Mouse (Mus musculus) intestine, embryonic 15.5 days (tissue): ENCODE results near the gene Fam213b. TPM values are rescaled to one million over a fixed set of nuclear protein-coding genes. Genes with fewer than 3 reads are reported as not detected.

Experiments
- ATAC-seq: fragments of 200-750 bp; cut with Nextera tagmentation; 2 replicates; pipeline ENCODE4 v1.8.0; 2017; ENCODE audit warnings: moderate TSS enrichment, moderate library complexity
- H3K27ac ChIP-seq: fragments of 300-500 bp; sonication (generic); 2 replicates; pipeline ENCODE4 v1.5.1; 2015; ENCODE audit warnings: mild to moderate bottlenecking, inconsistent platforms
- H3K27me3 ChIP-seq: fragments of 300-500 bp; sonication (generic); replicated peaks from 2 replicates; pipeline ENCODE4 v1.6.1; 2015; ENCODE audit warnings: inconsistent platforms
- H3K36me3 ChIP-seq: fragments of 300-500 bp; sonication (generic); 2 replicates; pipeline ENCODE4 v1.6.1; 2015; ENCODE audit warnings: inconsistent platforms
- H3K4me1 ChIP-seq: fragments of 300-500 bp; sonication (generic); replicated peaks from 2 replicates; pipeline ENCODE4 v1.6.1; 2015; ENCODE audit warnings: inconsistent platforms
- H3K4me2 ChIP-seq: fragments of 300-500 bp; sonication (generic); replicated peaks from 2 replicates; pipeline ENCODE4 v1.6.1; 2015; ENCODE audit warnings: mild to moderate bottlenecking, inconsistent platforms
- H3K4me3 ChIP-seq: fragments of 300-500 bp; sonication (generic); replicated peaks from 2 replicates; pipeline ENCODE4 v1.5.1; 2015; ENCODE audit warnings: inconsistent platforms
- H3K9ac ChIP-seq: fragments of 300-500 bp; sonication (generic); 2 replicates; pipeline ENCODE4 v1.6.1; 2015; ENCODE audit warnings: inconsistent platforms
- H3K9me3 ChIP-seq: fragments of 300-500 bp; sonication (generic); 2 replicates; pipeline ENCODE4 v1.6.1; 2016; ENCODE audit warnings: inconsistent platforms
- WGBS: fragments of 180-500 bp; shearing (Covaris S2); methylation state at CpG from one replicate; pipeline ENCODE4 v1.1.7; 2015; 5-methylcytosine and 5-hydroxymethylcytosine counted together
- polyA plus RNA-seq: library from polyadenylated mRNA; unstranded; fragments of >200 nt; fragmentation: Nextera tagmentation; extraction: Ambion mirVana; gene quantifications from 2 replicates; pipeline ENCODE4 v1.2.1, GENCODE M21; 2015

The Fam213b gene
- polyA plus RNA-seq, 1 experiment from 2014 or later = 32.0 TPM

GRCm38 (mm10) chr4:154867257-154867656 is 31.7 kb downstream of the Fam213b start:
- H3K36me3 ChIP-seq = no peaks in the 10 kb centered on the region
- WGBS = 81% methylated on average over 6 of the region's 6 CpGs
- no peak for ATAC-seq
- H3K4me1 ChIP-seq = peaks cover 7% of the 10 kb centered on the region
- no peak overlapping the region for H3K4me2 ChIP-seq
- H3K9me3 ChIP-seq = no peaks in the 10 kb centered on the region
- H3K27ac ChIP-seq = no peak overlapping the region
- no peak overlapping the region for H3K4me3 ChIP-seq
- no peaks in the 10 kb centered on the region for H3K27me3 ChIP-seq
- no peak overlapping the region for H3K9ac ChIP-seq

GRCm38 (mm10) chr4:154866391-154866790 is 32.5 kb downstream of the Fam213b start:
- 87% methylated on average over 5 of the region's 5 CpGs for WGBS
- Histone ChIP-seq H3K4me1 (peaks cover 7% of the 10 kb centered on the region), H3K4me2 (no peak overlapping the region), H3K27me3 (no peaks in the 10 kb centered on the region), H3K36me3 (no peaks in the 10 kb centered on the region), H3K4me3 (no peak overlapping the region), H3K9ac (no peak overlapping the region), H3K27ac (no peak overlapping the region), H3K9me3 (no peaks in the 10 kb centered on the region)
- no peak for ATAC-seq

GRCm38 (mm10) chr4:154864961-154865760 is 33.8 kb downstream of the Fam213b start:
- peak; percentile 24; the same call in 1 of the 2 replicates for ATAC-seq
- Histone ChIP-seq H3K9ac (0 out of 2 replicates have a peak overlapping the region, but pooled peaks have one; percentile 44), H3K4me1 (peaks cover 7% of the 10 kb centered on the region), H3K4me2 (peak overlapping the region; percentile 61), H3K27ac (peak overlapping the region; percentile 57; the same call in 1 of the 2 replicates), H3K4me3 (no peak overlapping the region), H3K27me3 (no peaks in the 10 kb centered on the region), H3K36me3 (no peaks in the 10 kb centered on the region), H3K9me3 (no peaks in the 10 kb centered on the region)
- 79% methylated on average over 18 of the region's 18 CpGs for WGBS

GRCm38 (mm10) chr4:154864271-154864771 is 34.6 kb downstream of the Fam213b start:
- H3K27me3 ChIP-seq = no peaks in the 10 kb centered on the region; the same call in 1 of the 2 replicates
- under 1% methylated on average over 18 of the region's 18 CpGs for WGBS
- no peaks in the 10 kb centered on the region for H3K9me3 ChIP-seq
- no peaks in the 10 kb centered on the region for H3K36me3 ChIP-seq
- peak overlapping the region; percentile 61 for H3K4me2 ChIP-seq
- peak overlapping the region; percentile 57 for H3K27ac ChIP-seq
- ATAC-seq = peak; percentile 96
- peak overlapping the region; percentile 35 for H3K4me3 ChIP-seq
- peaks cover 7% of the 10 kb centered on the region for H3K4me1 ChIP-seq
- peak overlapping the region; percentile 44 for H3K9ac ChIP-seq

- Histone ChIP-seq H3K27me3 (no peaks in the 10 kb centered on the region; the same call in 1 of the 2 replicates), H3K27ac (no peak overlapping the region), H3K4me2 (no peak overlapping the region), H3K4me3 (no peak overlapping the region), H3K9ac (no peak overlapping the region), H3K9me3 (no peaks in the 10 kb centered on the region), H3K36me3 (no peaks in the 10 kb centered on the region), H3K4me1 (peaks cover 7% of the 10 kb centered on the region)
- WGBS = 77% methylated on average over 3 of the region's 3 CpGs
- no peak; the same call in 1 of the 2 replicates for ATAC-seq
Measured at GRCm38 (mm10) chr4:154863436-154863935, 35.4 kb downstream of the Fam213b start.

- Histone ChIP-seq H3K27ac (no peak overlapping the region), H3K36me3 (no peaks in the 10 kb centered on the region), H3K9ac (no peak overlapping the region), H3K4me3 (no peak overlapping the region), H3K27me3 (peaks cover 2% of the 10 kb centered on the region; the same call in 1 of the 2 replicates), H3K4me1 (peaks cover 7% of the 10 kb centered on the region), H3K4me2 (no peak overlapping the region), H3K9me3 (no peaks in the 10 kb centered on the region)
- ATAC-seq = no peak
- WGBS = 72% methylated on average over 5 of the region's 5 CpGs
Measured at GRCm38 (mm10) chr4:154861967-154862366, 37.0 kb downstream of the Fam213b start.

DNA sequence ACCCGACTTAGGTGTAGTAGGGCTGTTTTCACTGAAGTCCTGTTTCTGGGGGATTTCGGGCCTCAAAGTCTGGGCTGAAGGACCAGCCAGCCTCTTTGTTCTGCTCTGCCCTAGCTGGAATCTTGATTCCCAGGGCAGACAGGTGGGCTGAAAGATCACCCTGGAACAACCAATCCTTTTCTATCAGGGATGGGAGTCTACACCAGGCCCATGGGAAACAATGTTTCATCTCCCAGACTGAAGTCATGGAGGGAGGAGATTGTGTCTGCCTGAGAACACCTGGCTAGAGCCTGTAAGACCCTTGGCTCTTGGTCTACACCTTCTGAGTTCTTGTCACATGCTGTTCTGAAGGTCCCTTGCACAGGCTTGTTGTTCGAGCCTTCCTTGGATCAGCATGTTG is 40.3 kb downstream of the Fam213b start:
- H3K4me3 ChIP-seq = no peak overlapping the region
- 77% methylated on average over 3 of the region's 3 CpGs for whole genome bisulfite sequencing
- ATAC-seq = no peak
- 0 out of 2 replicates have a peak, but pooled peaks cover 5% of the 10 kb centered on the region for H3K4me1 ChIP-seq
- no peak overlapping the region for H3K9ac ChIP-seq
- no peaks in the 10 kb centered on the region for H3K9me3 ChIP-seq
- peaks cover 23% of the 10 kb centered on the region for H3K27me3 ChIP-seq
- no peaks in the 10 kb centered on the region for H3K36me3 ChIP-seq
- no peak overlapping the region for H3K27ac ChIP-seq
- H3K4me2 ChIP-seq = no peak overlapping the region

- Histone ChIP-seq H3K27ac (no peak overlapping the region), H3K9ac (no peak overlapping the region), H3K27me3 (peaks cover 23% of the 10 kb centered on the region), H3K36me3 (no peaks in the 10 kb centered on the region), H3K4me2 (no peak overlapping the region), H3K9me3 (no peaks in the 10 kb centered on the region), H3K4me1 (0 out of 2 replicates have a peak, but pooled peaks cover 5% of the 10 kb centered on the region), H3K4me3 (no peak overlapping the region)
- no peak for ATAC-seq
- 75% methylated on average over 10 of the region's 10 CpGs for WGBS
Measured at GRCm38 (mm10) chr4:154857366-154858240, 41.3 kb downstream of the Fam213b start.

- no peaks in the 10 kb centered on the region for H3K9me3 ChIP-seq
- no peak for ATAC-seq
- no peak overlapping the region for H3K4me3 ChIP-seq
- 0 out of 2 replicates have a peak, but pooled peaks cover 5% of the 10 kb centered on the region for H3K4me1 ChIP-seq
- H3K9ac ChIP-seq = no peak overlapping the region
- peak overlapping the region; percentile 98 for H3K4me2 ChIP-seq
- H3K36me3 ChIP-seq = no peaks in the 10 kb centered on the region
- peaks cover 23% of the 10 kb centered on the region for H3K27me3 ChIP-seq
- no peak overlapping the region for H3K27ac ChIP-seq
- 87% methylated on average over 7 of the region's 7 CpGs for WGBS
Measured at GRCm38 (mm10) chr4:154856882-154857281, 42.1 kb downstream of the Fam213b start.

DNA sequence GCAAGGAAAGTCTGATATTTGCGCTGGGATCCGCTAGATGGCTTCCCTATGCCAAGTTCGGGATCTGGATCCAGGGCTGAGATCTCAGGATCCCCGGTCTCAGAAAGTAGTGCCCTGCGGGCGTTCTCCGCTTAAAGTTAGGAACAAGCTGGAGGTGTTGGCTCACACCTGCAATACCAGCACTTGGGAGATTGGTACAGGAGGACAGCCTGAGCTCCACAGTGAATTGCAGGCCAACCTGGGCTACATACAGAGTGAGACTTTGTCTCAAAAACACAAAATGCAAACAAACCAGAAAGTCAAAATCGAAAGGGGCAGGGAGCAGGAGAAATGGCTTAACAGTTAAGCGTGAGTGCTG is 42.5 kb downstream of the Fam213b start:
- Histone ChIP-seq H3K4me3 (peak overlapping the region; percentile 55), H3K27ac (no peak overlapping the region), H3K4me2 (peak overlapping the region; percentile 98), H3K4me1 (0 out of 2 replicates have a peak, but pooled peaks cover 5% of the 10 kb centered on the region), H3K36me3 (no peaks in the 10 kb centered on the region), H3K9me3 (no peaks in the 10 kb centered on the region), H3K9ac (peak overlapping the region; percentile 34), H3K27me3 (peaks cover 23% of the 10 kb centered on the region)
- no peak for ATAC-seq
- 15% methylated on average over 9 of the region's 9 CpGs for WGBS

DNA sequence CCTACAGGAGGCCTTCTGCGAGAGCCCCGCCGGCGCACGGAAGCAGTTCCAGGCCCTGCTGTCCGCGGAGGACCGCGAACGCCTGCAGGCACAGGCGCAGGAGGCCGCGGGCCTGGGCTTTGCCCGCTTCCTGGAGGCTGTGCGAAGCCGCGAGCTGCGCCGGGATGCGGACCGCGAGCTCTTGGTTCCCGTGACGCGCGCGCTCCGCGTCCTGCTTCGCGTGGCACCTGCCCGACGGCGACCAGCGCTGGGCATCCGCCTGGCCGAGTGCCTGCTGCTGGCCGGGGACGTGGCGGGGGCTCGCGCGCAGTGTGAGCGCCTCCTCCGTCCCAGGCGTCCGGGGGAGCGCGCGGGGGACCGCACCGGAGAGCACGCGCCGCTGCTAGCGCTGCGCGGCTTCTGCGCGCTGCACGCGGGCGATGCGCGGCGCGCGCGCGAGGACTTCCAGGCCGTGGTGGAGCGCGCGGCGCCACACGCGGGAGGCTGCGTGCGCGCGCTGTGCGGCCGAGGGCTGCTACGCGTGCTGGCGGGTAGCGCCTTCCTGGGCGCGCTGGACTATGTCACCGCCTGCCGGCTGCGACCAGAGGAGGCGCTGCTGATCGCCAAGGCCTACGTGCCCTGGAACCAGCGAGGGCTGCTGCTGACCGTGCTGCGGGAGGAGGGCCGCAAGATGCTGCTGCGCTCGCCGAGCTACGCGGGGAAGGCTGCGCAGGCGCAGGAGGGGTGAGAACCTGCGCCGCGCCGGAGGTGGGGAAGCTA is 43.0 kb downstream of the Fam213b start:
- no peaks in the 10 kb centered on the region for H3K36me3 ChIP-seq
- H3K4me2 ChIP-seq = peak overlapping the region; percentile 98
- H3K27me3 ChIP-seq = peaks cover 23% of the 10 kb centered on the region
- under 1% methylated on average over 110 of the region's 110 CpGs for WGBS
- H3K9me3 ChIP-seq = no peaks in the 10 kb centered on the region
- peak; percentile 95 for ATAC-seq
- 0 out of 2 replicates have a peak, but pooled peaks cover 5% of the 10 kb centered on the region for H3K4me1 ChIP-seq
- no peak overlapping the region for H3K27ac ChIP-seq
- H3K4me3 ChIP-seq = peak overlapping the region; percentile 55
- peak overlapping the region; percentile 34 for H3K9ac ChIP-seq
